Mouse (Mus musculus): ENCODE data around the gene Pparg. TPM values are rescaled to one million over a fixed set of nuclear protein-coding genes. Genes with fewer than 3 reads are reported as not detected.

The Pparg gene
- total RNA-seq, 2 experiments from 2014 or later, result 8.1 to 10.3 TPM

GRCm38 (mm10) chr6:115469666-115470581 is 109.2 kb downstream of the Pparg start:
- no peak overlapping the region for H3K27ac ChIP-seq
- no peak for DNase-seq (ENCODE audit: extremely low spot score in 1 of 2, low spot score in 2 of 2)
- no peak for TF ChIP-seq CTCF (IDR thresholded peaks at IDR 0.05)
- intact Hi-C loops (cut with DNase I), result no loop called here
- no peak overlapping the region for H3K4me3 ChIP-seq

GRCm38 (mm10) chr6:115471956-115472355 is 111.2 kb downstream of the Pparg start:
- no peak for DNase-seq (ENCODE audit: extremely low spot score in 1 of 2, low spot score in 2 of 2)
- intact Hi-C loops (cut with DNase I), result no loop called here
- H3K4me3 ChIP-seq, result no peak overlapping the region
- no peak for TF ChIP-seq CTCF (IDR thresholded peaks at IDR 0.05)
- H3K27ac ChIP-seq, result no peak overlapping the region

GRCm38 (mm10) chr6:115477081-115477695 is 116.4 kb downstream of the Pparg start:
- intact Hi-C loops (cut with DNase I), result no loop called here
- H3K4me3 ChIP-seq, result no peak overlapping the region
- no peak for TF ChIP-seq CTCF (IDR thresholded peaks at IDR 0.05)
- no peak overlapping the region for H3K27ac ChIP-seq
- no peak for DNase-seq (ENCODE audit: extremely low spot score in 1 of 2, low spot score in 2 of 2)

GRCm38 (mm10) chr6:115479963-115480321 is 119.2 kb downstream of the Pparg start:
- Histone ChIP-seq H3K27ac (peak overlapping the region; percentile 22), H3K4me3 (no peak overlapping the region)
- intact Hi-C loops (cut with DNase I), result no loop called here
- no peak for DNase-seq (ENCODE audit: extremely low spot score in 1 of 2, low spot score in 2 of 2)
- TF ChIP-seq CTCF (IDR thresholded peaks at IDR 0.05), result no peak

- H3K4me3 ChIP-seq, result no peak overlapping the region
- H3K27ac ChIP-seq, result peak overlapping the region; percentile 22
- intact Hi-C loops (cut with DNase I), result no loop called here
- TF ChIP-seq CTCF (IDR thresholded peaks at IDR 0.05), result no peak
- DNase-seq (ENCODE audit: extremely low spot score in 1 of 2, low spot score in 2 of 2), result peak in 1 of 2 experiments; percentile 38
These were observed 119.7 kb downstream of the Pparg start for GRCm38 (mm10) chr6:115480322-115481017.

GRCm38 (mm10) chr6:115481018-115481354 is 120.2 kb downstream of the Pparg start:
- TF ChIP-seq CTCF (IDR thresholded peaks at IDR 0.05), result no peak
- Histone ChIP-seq H3K27ac (peak overlapping the region; percentile 22), H3K4me3 (no peak overlapping the region)
- no peak for DNase-seq (ENCODE audit: extremely low spot score in 1 of 2, low spot score in 2 of 2)
- intact Hi-C loops (cut with DNase I), result no loop called here

GRCm38 (mm10) chr6:115481603-115482002 is 120.9 kb downstream of the Pparg start:
- TF ChIP-seq CTCF (IDR thresholded peaks at IDR 0.05), result no peak; the same call in 1 of the 2 replicates
- intact Hi-C loops (cut with DNase I), result no loop called here
- Histone ChIP-seq H3K4me3 (no peak overlapping the region), H3K27ac (no peak overlapping the region)
- no peak for DNase-seq (ENCODE audit: extremely low spot score in 1 of 2, low spot score in 2 of 2)

- no peak for TF ChIP-seq CTCF (IDR thresholded peaks at IDR 0.05)
- no peak overlapping the region for H3K27ac ChIP-seq
- H3K4me3 ChIP-seq, result no peak overlapping the region
- intact Hi-C loops (cut with DNase I), result no loop called here
- DNase-seq (ENCODE audit: extremely low spot score in 1 of 2, low spot score in 2 of 2), result no peak
These were observed 124.9 kb downstream of the Pparg start for GRCm38 (mm10) chr6:115485635-115486034.

- intact Hi-C loops (cut with DNase I), result no loop called here
- no peak for DNase-seq (ENCODE audit: extremely low spot score in 1 of 2, low spot score in 2 of 2)
- TF ChIP-seq CTCF (IDR thresholded peaks at IDR 0.05), result no peak
- no peak overlapping the region for H3K27ac ChIP-seq
- no peak overlapping the region for H3K4me3 ChIP-seq
These were observed 129.1 kb downstream of the Pparg start for GRCm38 (mm10) chr6:115489831-115490230.

GRCm38 (mm10) chr6:115492952-115493613 is 132.3 kb downstream of the Pparg start:
- H3K27ac ChIP-seq, result peak overlapping the region; percentile 69
- peak; percentile 17 to 29 for DNase-seq (ENCODE audit: extremely low spot score in 1 of 2, low spot score in 2 of 2)
- no peak overlapping the region for H3K4me3 ChIP-seq
- intact Hi-C loops (cut with DNase I), result no loop called here
- TF ChIP-seq CTCF (IDR thresholded peaks at IDR 0.05), result no peak

- no peak for TF ChIP-seq CTCF (IDR thresholded peaks at IDR 0.05)
- Histone ChIP-seq H3K4me3 (no peak overlapping the region), H3K27ac (0 out of 2 replicates have a peak overlapping the region, but pooled peaks have one; percentile 16)
- DNase-seq (ENCODE audit: extremely low spot score in 1 of 2, low spot score in 2 of 2), result no peak
- intact Hi-C loops (cut with DNase I), result no loop called here
These were observed 133.1 kb downstream of the Pparg start for GRCm38 (mm10) chr6:115493824-115494223.
